Mouse (Mus musculus) C2C12 (cell line): ENCODE data around the gene Adcy10. TPM values are rescaled to one million over a fixed set of nuclear protein-coding genes. Genes with fewer than 3 reads are reported as not detected.

Source experiments
- H3K27me3 ChIP-seq: one replicate; pipeline ENCODE4 v1.6.1; 2011; ENCODE audit not compliant: control insufficient read depth, insufficient read depth, insufficient read length
- H3K36me3 ChIP-seq: one replicate; pipeline ENCODE4 v1.6.1; 2011; ENCODE audit not compliant: control insufficient read depth, insufficient read depth
- H3K4me3 ChIP-seq: one replicate; pipeline ENCODE4 v1.5.1; 2011; ENCODE audit warnings: mild to moderate bottlenecking, control low read depth; ENCODE audit not compliant: poor library complexity, insufficient read depth, severe bottlenecking
- H3K79me2 ChIP-seq: one replicate; pipeline ENCODE4 v1.6.1; 2011; ENCODE audit not compliant: control insufficient read depth, insufficient read depth
- H3K79me3 ChIP-seq: one replicate; pipeline ENCODE4 v1.6.1; 2011; ENCODE audit warnings: low read depth, control low read depth
- H3ac ChIP-seq: one replicate; pipeline ENCODE3; 2011; ENCODE audit warnings: low read depth; ENCODE audit not compliant: control insufficient read depth, insufficient read length
- CEBPB ChIP-seq: IDR thresholded peaks from one replicate; pipeline ENCODE4 v1.6.1; 2011; ENCODE audit warnings: low read depth, mild to moderate bottlenecking, control low read depth, moderate library complexity
- CTCF ChIP-seq: IDR thresholded peaks from one replicate; pipeline ENCODE4 v1.5.1; 2011; ENCODE audit not compliant: control insufficient read depth, insufficient read depth, insufficient read length
- FOSL1 ChIP-seq: IDR thresholded peaks from one replicate; pipeline ENCODE4 v1.8.0; 2011; ENCODE audit warnings: mild to moderate bottlenecking, low read length; ENCODE audit not compliant: poor library complexity, insufficient read depth, severe bottlenecking
- MAX ChIP-seq: IDR thresholded peaks from one replicate; pipeline ENCODE4 v1.6.1; 2011; ENCODE audit warnings: mild to moderate bottlenecking, control low read depth
- MYOD1 ChIP-seq: IDR thresholded peaks from one replicate; pipeline ENCODE4 v1.6.1; 2011; ENCODE audit warnings: low read depth; ENCODE audit not compliant: control insufficient read depth, insufficient read length
- MYOG ChIP-seq: IDR thresholded peaks from one replicate; pipeline ENCODE4 v1.6.1; 2011; ENCODE audit not compliant: control insufficient read depth, insufficient read length; ENCODE audit errors: extremely low read depth
- USF1 ChIP-seq: IDR thresholded peaks from one replicate; pipeline ENCODE4 v1.6.1; 2011; ENCODE audit warnings: low read depth, mild to moderate bottlenecking, control low read depth, moderate library complexity
- polyA plus RNA-seq: library from polyadenylated mRNA; unstranded; fragments of >200 nt; fragmentation: generic; extraction: Trizol; gene quantifications from one replicate; pipeline ENCODE4 v1.2.1, GENCODE M21; 2012; ENCODE audit warnings: missing spikeins

The Adcy10 gene
- polyA plus RNA-seq, 1 experiment: not detected

DNA sequence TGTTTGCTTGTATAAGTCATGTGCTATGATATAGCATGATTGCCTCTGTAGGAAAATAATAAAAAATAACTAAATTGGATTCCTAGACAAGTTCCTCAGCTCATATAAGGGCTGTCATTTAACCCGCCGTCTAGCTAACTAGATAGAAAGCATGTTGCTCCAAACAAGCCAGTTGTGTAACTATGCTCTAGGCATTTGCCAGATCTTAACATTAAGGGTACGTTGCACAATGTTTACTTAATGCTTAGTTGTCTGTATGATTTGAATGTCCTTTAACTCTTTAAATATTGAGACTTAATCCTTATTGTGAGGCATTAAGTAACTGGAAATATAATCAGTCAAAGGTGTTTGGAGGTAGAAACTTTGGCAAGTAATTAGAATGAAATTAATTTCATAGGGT is 20.4 kb upstream of the Adcy10 start:
- no peak for TF ChIP-seq CTCF
- no peak for TF ChIP-seq FOSL1
- TF ChIP-seq USF1: no peak
- TF ChIP-seq MYOD1: no peak
- TF ChIP-seq MYOG: no peak
- no peak for TF ChIP-seq CEBPB
- TF ChIP-seq MAX: no peak
- no peaks in the 10 kb centered on the region for H3K36me3 ChIP-seq
- H3K4me3 ChIP-seq: no peak overlapping the region
- H3K79me2 ChIP-seq: peaks cover 8% of the 10 kb centered on the region
- no peak overlapping the region for H3ac ChIP-seq
- no peaks in the 10 kb centered on the region for H3K27me3 ChIP-seq
- peaks cover 4% of the 10 kb centered on the region for H3K79me3 ChIP-seq

DNA sequence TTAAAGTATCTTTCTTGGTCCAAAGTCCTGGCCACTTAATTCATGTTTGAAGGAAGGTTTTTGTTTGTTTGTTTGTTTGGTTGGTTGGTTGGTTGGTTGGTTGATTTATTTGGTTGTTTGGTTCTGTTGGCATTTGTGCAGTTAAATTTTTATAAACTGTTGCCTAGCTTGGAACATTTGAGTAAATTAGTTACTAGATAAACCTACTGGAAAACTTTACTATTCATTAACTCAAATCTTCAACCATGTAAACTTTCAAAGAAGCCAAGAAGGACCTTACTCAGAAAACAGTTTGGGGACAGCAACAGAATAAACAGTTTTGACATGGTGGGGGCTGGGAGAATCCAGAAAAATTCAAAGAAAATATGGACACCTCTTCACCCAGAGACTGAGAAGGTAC is 16.0 kb upstream of the Adcy10 start:
- no peaks in the 10 kb centered on the region for H3K79me3 ChIP-seq
- H3K79me2 ChIP-seq: no peaks in the 10 kb centered on the region
- no peak overlapping the region for H3ac ChIP-seq
- no peaks in the 10 kb centered on the region for H3K27me3 ChIP-seq
- H3K36me3 ChIP-seq: no peaks in the 10 kb centered on the region
- TF ChIP-seq MYOD1 (no peak), MYOG (no peak), USF1 (no peak), CTCF (no peak), MAX (no peak), CEBPB (no peak), FOSL1 (no peak)
- H3K4me3 ChIP-seq: no peak overlapping the region

DNA sequence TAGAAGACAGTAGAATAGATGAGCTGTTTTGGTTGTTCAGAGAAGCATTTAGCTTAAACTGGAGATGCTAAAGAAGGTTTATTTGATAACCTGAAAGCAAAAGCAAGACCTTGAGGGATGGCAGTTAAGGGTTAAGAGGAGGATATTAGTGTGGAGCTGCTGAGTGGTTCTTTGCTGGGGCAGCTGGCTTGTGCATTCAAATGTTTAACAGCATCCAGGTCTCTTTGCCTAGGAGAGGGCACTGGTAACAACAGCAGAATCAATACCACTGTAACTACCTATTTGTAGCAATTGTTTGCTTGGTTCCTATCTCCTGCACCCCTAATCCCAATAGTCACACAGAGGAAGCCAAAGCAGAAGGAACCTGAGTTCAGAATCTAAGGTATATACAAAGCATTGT is 15.3 kb upstream of the Adcy10 start:
- Histone ChIP-seq H3K79me2 (no peaks in the 10 kb centered on the region), H3ac (no peak overlapping the region), H3K4me3 (no peak overlapping the region), H3K36me3 (no peaks in the 10 kb centered on the region), H3K79me3 (no peaks in the 10 kb centered on the region), H3K27me3 (no peaks in the 10 kb centered on the region)
- TF ChIP-seq CEBPB (no peak), MAX (no peak), USF1 (no peak), CTCF (no peak), FOSL1 (no peak), MYOG (no peak), MYOD1 (no peak)

DNA sequence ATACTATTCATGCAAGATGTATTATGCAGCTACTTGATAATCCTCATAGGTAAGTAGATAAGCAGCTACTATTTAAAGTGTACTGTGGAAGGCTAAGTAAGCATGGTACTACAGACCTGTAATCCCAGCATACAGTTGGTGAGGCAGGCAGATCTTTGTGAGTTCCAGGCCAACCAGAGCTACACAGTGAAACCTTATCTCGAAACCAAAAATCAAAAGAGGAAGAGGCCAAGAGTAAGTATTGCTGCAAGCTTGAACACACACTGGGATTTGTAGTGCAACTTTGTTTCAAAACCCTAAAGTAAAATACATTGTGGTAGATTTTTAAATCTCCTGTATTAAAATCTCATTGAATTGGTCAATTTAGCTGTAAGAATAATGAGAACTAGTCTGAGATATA is 13.5 kb upstream of the Adcy10 start:
- Histone ChIP-seq H3K27me3 (no peaks in the 10 kb centered on the region), H3K4me3 (no peak overlapping the region), H3K36me3 (no peaks in the 10 kb centered on the region), H3K79me3 (no peaks in the 10 kb centered on the region), H3K79me2 (no peaks in the 10 kb centered on the region), H3ac (no peak overlapping the region)
- TF ChIP-seq USF1 (no peak), MAX (no peak), CTCF (no peak), MYOD1 (no peak), CEBPB (no peak), FOSL1 (no peak)

DNA sequence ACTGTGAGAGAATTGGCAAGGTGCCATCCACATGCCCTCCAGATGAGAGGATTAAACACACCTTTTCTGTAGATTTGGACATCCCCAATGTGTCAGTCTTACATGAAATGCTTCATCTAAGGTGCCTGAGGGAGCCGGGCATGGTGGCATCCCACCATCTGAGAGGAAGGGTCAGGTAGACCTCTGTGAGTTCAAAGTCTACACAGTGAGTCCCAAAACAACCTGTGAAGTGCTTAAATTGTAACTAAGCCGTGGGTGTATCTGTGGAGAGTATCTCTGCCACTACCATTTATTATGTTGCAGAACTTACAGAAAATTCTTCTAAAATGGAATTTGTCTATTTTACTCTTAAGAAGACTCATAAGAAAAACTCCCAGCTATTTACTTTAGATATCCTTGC is 1.1 kb downstream of the Adcy10 start:
- H3K4me3 ChIP-seq: no peak overlapping the region
- H3ac ChIP-seq: no peak overlapping the region
- no peaks in the 10 kb centered on the region for H3K79me3 ChIP-seq
- H3K36me3 ChIP-seq: peaks cover 4% of the 10 kb centered on the region
- H3K27me3 ChIP-seq: no peaks in the 10 kb centered on the region
- no peaks in the 10 kb centered on the region for H3K79me2 ChIP-seq
- TF ChIP-seq FOSL1: no peak
- no peak for TF ChIP-seq MYOG
- no peak for TF ChIP-seq CEBPB
- no peak for TF ChIP-seq MYOD1
- no peak for TF ChIP-seq USF1
- TF ChIP-seq MAX: no peak
- no peak for TF ChIP-seq CTCF

DNA sequence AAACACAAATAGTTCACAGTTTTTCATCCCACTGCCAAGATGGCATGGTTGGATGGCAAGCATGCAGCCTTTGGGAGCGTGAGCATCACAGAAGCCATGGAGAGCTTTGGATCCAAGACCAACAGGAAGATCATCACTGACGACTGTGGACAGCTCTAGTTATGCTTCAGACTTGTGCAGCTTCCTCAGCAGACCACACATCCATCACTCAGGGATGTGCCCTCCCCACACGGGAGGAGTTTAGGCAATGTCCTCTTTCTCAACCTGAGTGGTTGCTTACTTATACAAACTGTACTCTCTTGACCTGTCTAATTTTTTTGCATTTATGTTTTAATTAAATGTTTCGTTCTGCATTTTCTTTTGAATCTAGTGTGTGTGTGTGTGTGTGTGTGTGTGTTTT is 4.2 kb downstream of the Adcy10 start:
- Histone ChIP-seq H3K79me2 (no peaks in the 10 kb centered on the region), H3K79me3 (no peaks in the 10 kb centered on the region), H3K4me3 (no peak overlapping the region), H3ac (no peak overlapping the region), H3K27me3 (no peaks in the 10 kb centered on the region), H3K36me3 (no peaks in the 10 kb centered on the region)
- no peak for TF ChIP-seq CEBPB
- no peak for TF ChIP-seq FOSL1
- TF ChIP-seq USF1: no peak
- TF ChIP-seq MYOD1: no peak
- TF ChIP-seq MAX: no peak
- TF ChIP-seq CTCF: no peak
- TF ChIP-seq MYOG: no peak
